Mouse (Mus musculus) midbrain, embryonic 14.5 days (tissue): Measurements from ENCODE around the gene Prkra. TPM values are rescaled to one million over a fixed set of nuclear protein-coding genes. Genes with fewer than 3 reads are reported as not detected.

ENCODE experiments used
- ATAC-seq: fragments of 200-750 bp; cut with Nextera tagmentation; 2 replicates; pipeline ENCODE4 v1.8.0; 2017; ENCODE audit warnings: moderate number of reproducible peaks, moderate library complexity; ENCODE audit not compliant: low FRiP score, low TSS enrichment
- DNase-seq: peaks from one replicate; pipeline ENCODE4 v3.0.0-alpha.2; 2015
- H3K27ac ChIP-seq: fragments of 300-500 bp; sonication (generic); replicated peaks from 2 replicates; pipeline ENCODE4 v1.5.1; 2014; ENCODE audit warnings: mild to moderate bottlenecking, low read depth, low read length, moderate library complexity
- H3K27me3 ChIP-seq: fragments of 300-500 bp; sonication (generic); 2 replicates; pipeline ENCODE4 v1.6.1; 2014; ENCODE audit warnings: low read length, control low read depth, mixed read lengths; ENCODE audit not compliant: control insufficient read depth, insufficient read depth
- H3K36me3 ChIP-seq: fragments of 300-500 bp; sonication (generic); 2 replicates; pipeline ENCODE4 v1.6.1; 2014; ENCODE audit warnings: low read length, control low read depth; ENCODE audit not compliant: control insufficient read depth, insufficient read depth
- H3K4me1 ChIP-seq: fragments of 300-500 bp; sonication (generic); 2 replicates; pipeline ENCODE4 v1.6.1; 2014; ENCODE audit warnings: mild to moderate bottlenecking, antibody characterized with exemption, low read length, control low read depth; ENCODE audit not compliant: control insufficient read depth, insufficient read depth
- H3K4me2 ChIP-seq: fragments of 300-500 bp; sonication (generic); 2 replicates; pipeline ENCODE4 v1.6.1; 2014; ENCODE audit warnings: mild to moderate bottlenecking, low read length, moderate library complexity
- H3K4me3 ChIP-seq: fragments of 300-500 bp; sonication (generic); replicated peaks from 2 replicates; pipeline ENCODE4 v1.5.1; 2014; ENCODE audit warnings: low read depth, low read length
- H3K9ac ChIP-seq: fragments of 300-500 bp; sonication (generic); replicated peaks from 2 replicates; pipeline ENCODE4 v1.6.1; 2014; ENCODE audit warnings: mild to moderate bottlenecking, low read length, moderate library complexity
- H3K9me3 ChIP-seq: fragments of 300-500 bp; sonication (generic); 2 replicates; pipeline ENCODE4 v1.6.1; 2016; ENCODE audit warnings: low read length, control low read depth, mixed read lengths; ENCODE audit not compliant: control insufficient read depth
- WGBS: fragments of 180-500 bp; shearing (Covaris S2); extraction: QIAGEN DNeasy Blood & Tissue Kit; methylation state at CpG from one replicate; pipeline ENCODE4 v1.1.7; 2014; 5-methylcytosine and 5-hydroxymethylcytosine counted together
- polyA plus RNA-seq: library from polyadenylated mRNA; unstranded; fragments of >200 nt; fragmentation: Nextera tagmentation; extraction: Ambion mirVana; gene quantifications from 2 replicates; pipeline ENCODE4 v1.2.1, GENCODE M21; 2014

The Prkra gene
- polyA plus RNA-seq, 1 experiment from 2014 or later: 117 TPM

DNA sequence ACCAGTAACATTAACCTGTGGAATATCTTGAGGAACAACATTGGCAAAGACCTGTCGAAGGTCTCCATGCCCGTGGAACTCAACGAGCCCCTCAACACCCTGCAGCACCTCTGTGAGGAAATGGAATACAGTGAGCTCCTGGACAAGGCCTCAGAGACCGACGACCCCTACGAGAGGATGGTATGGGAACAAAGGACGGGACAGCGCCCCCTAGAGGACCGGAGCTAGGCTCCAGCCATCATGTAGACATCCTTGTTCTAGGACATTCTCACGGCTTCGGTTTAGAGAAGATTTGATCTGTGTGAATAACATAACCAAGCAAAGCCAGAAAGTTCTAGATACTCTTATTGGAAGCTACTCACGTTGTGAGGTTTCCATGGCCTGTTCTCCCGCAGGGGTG, 62.7 kb downstream of the Prkra start:
- Histone ChIP-seq H3K9ac (no peak overlapping the region), H3K4me1 (no peaks in the 10 kb centered on the region), H3K4me2 (no peak overlapping the region), H3K27ac (no peak overlapping the region), H3K36me3 (peaks cover 24% of the 10 kb centered on the region), H3K9me3 (no peaks in the 10 kb centered on the region), H3K4me3 (no peak overlapping the region), H3K27me3 (no peaks in the 10 kb centered on the region)
- 96% methylated on average over 13 of the region's 13 CpGs for WGBS
- DNase-seq (no peak), ATAC-seq (no peak)

Other genes starting within 250 kb of the Prkra start
- 22.1 and 22.6 TPM in 2 replicates for gene Osbpl6, start 241.5 kb downstream of the Prkra start, polyA plus RNA-seq
- 0.54 and 0.92 TPM in 2 replicates for gene Pjvk, start 461 bp upstream of the Prkra start, polyA plus RNA-seq
- gene Fkbp7, start 25.1 kb upstream of the Prkra start, polyA plus RNA-seq: 5.6 and 11.6 TPM in 2 replicates
- gene Plekha3, start 27.3 kb upstream of the Prkra start, polyA plus RNA-seq: 11.8 and 13.9 TPM in 2 replicates